Mouse (Mus musculus): ENCODE measurements at regions not wholly inside any gene's neighbourhood (a gene's known extent, or its start where the extent isn't known, plus 50 kb on each side); places are given as distances from the start of the nearest gene placed in this dataset.
A peak's percentile ranks its signal among the peaks of the same experiment; 100 is the strongest.
"Not testable (repeated sequence)": the region's sequence is repeated elsewhere in the genome, so short reads cannot be mapped to it uniquely, and the experiment has no call there.

- peak; percentile 2 to 15 for DNase-seq (ENCODE audit: inconsistent age in 2 of 2, low spot score in 1 of 2)
Observed at GRCm38 (mm10) chr12:19646071-19646470, 308.2 kb upstream of the Gm21863 start.

GRCm38 (mm10) chr12:19668541-19668940 lies 285.8 kb upstream of the Gm21863 start:
- not testable (repeated sequence) for DNase-seq (ENCODE audit: inconsistent age in 2 of 2, low spot score in 1 of 2)

- DNase-seq (ENCODE audit: inconsistent age in 2 of 2, low spot score in 1 of 2): not testable (repeated sequence)
Observed at GRCm38 (mm10) chr12:19670636-19671035, 283.7 kb upstream of the Gm21863 start.

Data from adrenal gland, adult (tissue).